Mouse (Mus musculus) brown adipose tissue, adult 24 weeks (tissue): ENCODE results near the gene Banp. TPM values are rescaled to one million over a fixed set of nuclear protein-coding genes. Genes with fewer than 3 reads are reported as not detected.

Experiments
- H3K27ac ChIP-seq: fragments of 200-500 bp; replicated peaks from 2 replicates; pipeline ENCODE4 v1.5.1; 2012; ENCODE audit warnings: low read depth, mild to moderate bottlenecking, low read length
- H3K4me1 ChIP-seq: fragments of 200-500 bp; 2 replicates; pipeline ENCODE4 v1.6.1; 2012; ENCODE audit warnings: low read length, mixed read lengths; ENCODE audit not compliant: control insufficient read depth, insufficient read depth, insufficient read length
- H3K4me3 ChIP-seq: fragments of 200-500 bp; 2 replicates; pipeline ENCODE4 v1.5.1; 2012; ENCODE audit warnings: low read depth, mild to moderate bottlenecking, low read length, moderate library complexity; ENCODE audit not compliant: insufficient read depth
- polyA plus RNA-seq: library from polyadenylated mRNA; stranded (reverse); fragments of >200 nt; gene quantifications from 2 replicates; pipeline ENCODE4 v1.2.4, GENCODE M21; 2012; ENCODE audit not compliant: missing spikeins, insufficient read depth, insufficient read length

Banp gene
- polyA plus RNA-seq, 1 experiment, result 2.6 TPM

- H3K4me1 ChIP-seq, result no peaks in the 10 kb centered on the region
- no peak overlapping the region for H3K4me3 ChIP-seq
- no peak overlapping the region for H3K27ac ChIP-seq
Observed at GRCm38 (mm10) chr8:122056882-122057281, 107.3 kb downstream of the Banp start.

GRCm38 (mm10) chr8:122058510-122058909 is 109.0 kb downstream of the Banp start:
- Histone ChIP-seq H3K4me3 (no peak overlapping the region), H3K27ac (no peak overlapping the region), H3K4me1 (no peaks in the 10 kb centered on the region)

GRCm38 (mm10) chr8:122058951-122059350 is 109.4 kb downstream of the Banp start:
- H3K4me3 ChIP-seq, result no peak overlapping the region
- no peak overlapping the region for H3K27ac ChIP-seq
- H3K4me1 ChIP-seq, result no peaks in the 10 kb centered on the region

GRCm38 (mm10) chr8:122062508-122063223 is 113.1 kb downstream of the Banp start:
- Histone ChIP-seq H3K27ac (no peak overlapping the region), H3K4me3 (no peak overlapping the region), H3K4me1 (no peaks in the 10 kb centered on the region)

GRCm38 (mm10) chr8:122064353-122064752 is 114.8 kb downstream of the Banp start:
- Histone ChIP-seq H3K27ac (no peak overlapping the region), H3K4me3 (no peak overlapping the region), H3K4me1 (no peaks in the 10 kb centered on the region)

GRCm38 (mm10) chr8:122067783-122068505 is 118.4 kb downstream of the Banp start:
- Histone ChIP-seq H3K4me3 (no peak overlapping the region), H3K27ac (no peak overlapping the region), H3K4me1 (no peaks in the 10 kb centered on the region)

- Histone ChIP-seq H3K4me1 (no peaks in the 10 kb centered on the region), H3K27ac (no peak overlapping the region)
Observed at GRCm38 (mm10) chr8:122068609-122069008, 119.1 kb downstream of the Banp start.

GRCm38 (mm10) chr8:122069281-122069680 is 119.7 kb downstream of the Banp start:
- Histone ChIP-seq H3K27ac (no peak overlapping the region), H3K4me1 (no peaks in the 10 kb centered on the region), H3K4me3 (no peak overlapping the region)

More at GRCm38 (mm10) chr8:122068609-122069008, 119.1 kb downstream of the Banp start:
- H3K4me3 ChIP-seq, result no peak overlapping the region

GRCm38 (mm10) chr8:122071193-122071592 is 121.6 kb downstream of the Banp start:
- Histone ChIP-seq H3K27ac (no peak overlapping the region), H3K4me3 (no peak overlapping the region), H3K4me1 (no peaks in the 10 kb centered on the region)

GRCm38 (mm10) chr8:122073964-122074363 is 124.4 kb downstream of the Banp start:
- H3K27ac ChIP-seq, result no peak overlapping the region
- H3K4me3 ChIP-seq, result no peak overlapping the region
- H3K4me1 ChIP-seq, result no peaks in the 10 kb centered on the region

- no peaks in the 10 kb centered on the region for H3K4me1 ChIP-seq
- H3K4me3 ChIP-seq, result no peak overlapping the region
- H3K27ac ChIP-seq, result no peak overlapping the region
Observed at GRCm38 (mm10) chr8:122074442-122074841, 124.9 kb downstream of the Banp start.

GRCm38 (mm10) chr8:122074977-122075376 is 125.4 kb downstream of the Banp start:
- no peaks in the 10 kb centered on the region for H3K4me1 ChIP-seq
- H3K4me3 ChIP-seq, result no peak overlapping the region
- no peak overlapping the region for H3K27ac ChIP-seq

GRCm38 (mm10) chr8:122076183-122076842 is 126.8 kb downstream of the Banp start:
- H3K27ac ChIP-seq, result no peak overlapping the region
- no peak overlapping the region for H3K4me3 ChIP-seq
- H3K4me1 ChIP-seq, result no peaks in the 10 kb centered on the region

GRCm38 (mm10) chr8:122078321-122078720 is 128.8 kb downstream of the Banp start:
- H3K27ac ChIP-seq, result no peak overlapping the region
- H3K4me1 ChIP-seq, result no peaks in the 10 kb centered on the region
- no peak overlapping the region for H3K4me3 ChIP-seq
